In genomic region chr13:34650371-34650770, GRCm38 (mm10) we compare ENCODE assay signal across 8 mouse cellular contexts. TPM values are rescaled to one million over a fixed set of nuclear protein-coding genes. Genes with fewer than 3 reads are reported as not detected.
DNase-seq lines count a peak whose midpoint lies in the region; ATAC-seq lines count a peak whose summit lies in the region.

No protein-coding gene starts in this region.

- H3K9ac ChIP-seq in heart, embryonic 15.5 days, result no peak overlapping the region; the same call in 1 of the 2 replicates
- no peak overlapping the region for H3K9ac ChIP-seq in liver, embryonic 16.5 days (ENCODE audit: low read depth, low read length)

- no peak for ATAC-seq in heart, embryonic 15.5 days (replicated peaks; ENCODE audit: insufficient number of reproducible peaks, insufficient read depth, low FRiP score, low read depth)
- ATAC-seq in liver, embryonic 16.5 days (ENCODE audit: low read depth), result no peak
- ATAC-seq in CD4-positive, CD25-positive, alpha-beta regulatory T cell, adult 4 months, result no peak

- H3K27ac ChIP-seq in heart, embryonic 15.5 days, result peak overlapping the region; percentile 88; the same call in 1 of the 2 replicates
- H3K27ac ChIP-seq in liver, embryonic 16.5 days (ENCODE audit: low read length), result no peak overlapping the region

- DNase-seq in spleen, postnatal 36 days (ENCODE audit: low spot score in 2 of 2), result peak; percentile 66 to 67
- DNase-seq in spleen, postnatal 14 days (ENCODE audit: low spot score in 2 of 2), result no peak
- DNase-seq in thymus, adult 18-20 months, result no peak
- no peak for DNase-seq in urinary bladder, postnatal 14 days (ENCODE audit: low spot score)
- no peak for DNase-seq in thymus, postnatal 10 days (ENCODE audit: low spot score in 2 of 2)

- H3K4me3 ChIP-seq in heart, embryonic 15.5 days, result peak overlapping the region; percentile 67
- H3K4me3 ChIP-seq in liver, embryonic 16.5 days (ENCODE audit: low read depth, low read length), result peak overlapping the region; percentile 64

- H3K4me2 ChIP-seq in heart, embryonic 15.5 days, result peak overlapping the region; percentile 92
- peak overlapping the region; percentile 54 for H3K4me2 ChIP-seq in liver, embryonic 16.5 days (ENCODE audit: low read depth, low read length)

- H3K27me3 ChIP-seq in heart, embryonic 15.5 days, result peaks cover 6% of the 10 kb centered on the region; the same call in 1 of the 2 replicates
- peaks cover 43% of the 10 kb centered on the region for H3K27me3 ChIP-seq in liver, embryonic 16.5 days (ENCODE audit: control insufficient read depth, insufficient read depth, low read depth, low read length)

- no peaks in the 10 kb centered on the region for H3K9me3 ChIP-seq in heart, embryonic 15.5 days (replicated peaks)
- no peaks in the 10 kb centered on the region for H3K9me3 ChIP-seq in liver, embryonic 16.5 days (replicated peaks; ENCODE audit: control insufficient read depth, low read length)

- WGBS in heart, embryonic 15.5 days, result 52% methylated on average over 6 of the region's 6 CpGs
- WGBS in liver, embryonic 16.5 days (ENCODE audit: insufficient replicate concordance), result 45% methylated on average over 6 of the region's 6 CpGs

- no peaks in the 10 kb centered on the region for H3K36me3 ChIP-seq in heart, embryonic 15.5 days
- H3K36me3 ChIP-seq in liver, embryonic 16.5 days (ENCODE audit: control insufficient read depth, insufficient read depth), result no peaks in the 10 kb centered on the region

- peaks cover 66% of the 10 kb centered on the region for H3K4me1 ChIP-seq in heart, embryonic 15.5 days (replicated peaks)
- H3K4me1 ChIP-seq in liver, embryonic 16.5 days (ENCODE audit: control insufficient read depth, low read depth, low read length), result peaks cover 4% of the 10 kb centered on the region

RNA-seq across cellular contexts. Expression of gene Pxdc1, which starts 2.9 kb away (rescaled TPM):
- 19.1 and 19.9 TPM in 2 replicates for polyA plus RNA-seq in heart, embryonic 15.5 days (2015; fragmentation: Nextera tagmentation; extraction: Ambion mirVana)
- polyA plus RNA-seq in liver, embryonic 16.5 days (2015; fragmentation: Nextera tagmentation; extraction: Ambion mirVana), result 13.7 and 18.3 TPM in 2 replicates
- polyA plus RNA-seq in CD4-positive, CD25-positive, alpha-beta regulatory T cell, adult 4 months (2017; shearing (Covaris generic)), result under 1 TPM in 1 of 2 experiments, not detected in 1; 0.33 TPM

Comparison
In these comparisons a context has a peak if more than half of its experiments do, and no peak if none do; other contexts are left out.
1. DNase-seq: peak in spleen, postnatal 36 days (2 of 2); none in spleen, postnatal 14 days (0 of 2), thymus, adult 18-20 months (0 of 2), urinary bladder, postnatal 14 days (single experiment) and thymus, postnatal 10 days (0 of 2).
2. RNA of gene Pxdc1, which starts 2.9 kb away (polyA plus RNA-seq): 19.1 to 19.9 TPM in heart, embryonic 15.5 days and 13.7 to 18.3 TPM in liver, embryonic 16.5 days; 0.33 TPM in CD4-positive, CD25-positive, alpha-beta regulatory T cell, adult 4 months; every median in the first group is over 10 times any median in the second.